Mouse (Mus musculus) adrenal gland, postnatal 4 days (tissue): ENCODE measurements around the gene Lax1. TPM values are rescaled to one million over a fixed set of nuclear protein-coding genes. Genes with fewer than 3 reads are reported as not detected.

ENCODE experiments used
- DNase-seq, 2 experiments: peaks; one replicate each; pipeline ENCODE4 v3.0.0; 2021 to 2022; ENCODE audit warnings: low spot score in 2 of 2, mixed read lengths in 2 of 2
- microRNA-seq: library from miRNA; unstranded; fragments of <30 nt; microRNA quantifications from one replicate; pipeline ENCODE4 v1.2.0, GENCODE M21; 2021
- total RNA-seq, 2 experiments: library from RNA; stranded (reverse); gene quantifications; 2 replicates each; pipeline ENCODE4 v1.2.3; 2021

Gene Lax1
- total RNA-seq, 2 experiments from 2014 or later, result 0.42 to 0.73 TPM

DNA sequence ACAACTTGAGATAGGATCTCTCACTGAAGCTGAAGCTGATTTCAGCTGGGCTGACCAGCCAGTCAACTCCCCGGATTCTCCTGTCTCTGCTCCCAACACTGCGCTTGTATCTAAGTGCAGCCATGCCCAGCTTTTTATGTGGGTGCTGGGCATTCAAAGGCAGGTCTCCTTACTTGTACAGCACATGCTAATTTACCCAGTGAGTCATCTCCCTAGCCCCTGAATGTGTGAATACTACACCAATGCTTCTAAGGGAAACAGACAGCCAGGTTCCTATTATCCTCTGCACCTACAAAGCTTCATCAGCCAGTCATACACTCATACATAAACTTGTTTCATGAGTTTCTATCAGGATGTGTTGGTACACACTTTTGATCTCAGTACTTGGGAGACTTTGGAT is 48.7 kb downstream of the Lax1 start:
- DNase-seq, result no peak

DNA sequence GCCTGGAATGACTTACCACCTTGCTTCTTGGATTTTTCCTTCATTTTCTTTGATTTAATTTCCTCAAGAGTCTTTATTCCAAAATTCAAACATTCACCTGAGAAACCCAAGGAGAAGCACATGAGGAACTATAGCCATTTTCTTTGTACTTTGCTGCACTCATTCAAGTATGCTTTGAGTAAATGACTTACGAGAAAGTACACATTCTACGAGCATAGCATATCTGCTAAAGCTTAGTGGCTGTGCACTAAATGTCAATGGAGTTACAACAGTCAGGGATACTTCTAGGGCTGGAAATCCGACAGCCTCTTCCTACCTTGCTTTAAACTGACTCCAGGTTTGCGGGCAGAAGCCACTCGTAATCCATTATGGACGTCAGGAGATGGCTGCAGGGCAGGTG is 51.4 kb downstream of the Lax1 start:
- no peak for DNase-seq

DNA sequence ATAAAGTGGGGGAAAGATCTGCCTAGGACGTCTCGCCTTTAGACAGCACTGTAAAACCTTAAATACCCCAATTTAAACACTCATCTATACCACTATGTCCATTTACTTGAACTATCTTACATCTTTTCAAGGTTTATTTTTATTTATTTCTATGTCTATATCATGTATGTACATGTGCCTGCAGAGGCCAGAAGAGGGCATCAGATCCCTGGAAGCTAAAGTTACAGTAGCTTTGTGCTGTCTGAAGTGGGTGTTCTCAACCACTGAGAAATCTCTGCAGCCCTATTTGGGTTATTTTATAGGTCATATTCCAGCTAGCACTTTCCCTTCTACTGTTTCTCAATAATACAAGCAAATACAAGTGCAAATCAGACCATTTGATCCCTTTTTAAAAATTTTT is 57.7 kb downstream of the Lax1 start:
- no peak for DNase-seq

Small RNA genes within 50 kb of the gene (microRNA-seq; reads per million reads assigned to microRNA genes)
- not detected for gene Mir6903

Other genes with a start within 250 kb of the Lax1 start
- 100 to 1,000 TPM; 183 to 190 TPM for gene Snrpe, start 79.8 kb downstream of the Lax1 start, total RNA-seq
- 10 to 100 TPM; 16.3 to 20.2 TPM for gene Zbed6, start 29.2 kb downstream of the Lax1 start, total RNA-seq
- 10 to 100 TPM; 44.5 to 45.3 TPM for gene Gm38394, start 28.8 kb downstream of the Lax1 start, total RNA-seq
- 10 to 100 TPM; 49.9 to 55.6 TPM for gene Atp2b4, start 110.9 kb upstream of the Lax1 start, total RNA-seq
- gene Optc, start 217.9 kb upstream of the Lax1 start, total RNA-seq, result 1 to 10 TPM; 2.1 to 3.3 TPM
- gene Prelp, start 231.3 kb upstream of the Lax1 start, total RNA-seq, result 10 to 100 TPM; 16.3 to 20.1 TPM